Mouse (Mus musculus) heart, postnatal 10 days (tissue): ENCODE measurements around the gene Cd101. TPM values are rescaled to one million over a fixed set of nuclear protein-coding genes. Genes with fewer than 3 reads are reported as not detected.

Source experiments
- total RNA-seq, 2 experiments: library from RNA; stranded (reverse); gene quantifications; 2 replicates each; pipeline ENCODE4 v1.2.3; 2021

Gene Cd101
- total RNA-seq, 2 experiments from 2014 or later, result 0.50 to 0.64 TPM

Other genes starting within 250 kb of the Cd101 start
- gene Vtcn1, start 204.1 kb downstream of the Cd101 start, total RNA-seq, result under 1 TPM; 0.24 to 0.79 TPM
- gene Trim45, start 107.4 kb downstream of the Cd101 start, total RNA-seq, result 10 to 100 TPM; 10.7 to 11.1 TPM
- 1 to 10 TPM; 5.7 to 6.0 TPM for gene Ttf2, start 59.9 kb downstream of the Cd101 start, total RNA-seq
- 10 to 100 TPM; 71.5 to 74.7 TPM for gene Ptgfrn, start 80.7 kb upstream of the Cd101 start, total RNA-seq